In genomic region chr4:144895211-144895590, GRCm38 (mm10) we compare ENCODE assay signal across 8 mouse cellular contexts. TPM values are rescaled to one million over a fixed set of nuclear protein-coding genes. Genes with fewer than 3 reads are reported as not detected.
DNase-seq lines count a peak whose midpoint lies in the region; ATAC-seq and TF ChIP-seq lines count a peak whose summit lies in the region.

No protein-coding gene starts in this region.

- H3K4me3 ChIP-seq in layer of hippocampus, adult 2 months: peak overlapping the region; percentile 65
- H3K4me3 ChIP-seq in forebrain, embryonic 14.5 days (ENCODE audit: low read depth, low read length): 0 out of 2 replicates have a peak overlapping the region, but pooled peaks have one; percentile 9

- H3K4me1 ChIP-seq in forebrain, embryonic 14.5 days (ENCODE audit: control insufficient read depth, insufficient read depth, low read length): peaks cover 7% of the 10 kb centered on the region

- no peak overlapping the region for H3K9ac ChIP-seq in forebrain, embryonic 14.5 days (ENCODE audit: low read length)

- WGBS in forebrain, embryonic 14.5 days: 38% methylated on average over 2 of the region's 2 CpGs

- no peak for ATAC-seq in forebrain, embryonic 14.5 days

- H3K27me3 ChIP-seq in forebrain, embryonic 14.5 days (replicated peaks; ENCODE audit: control insufficient read depth, insufficient read depth, low read length): peaks cover 28% of the 10 kb centered on the region

- no peak for DNase-seq in layer of hippocampus, adult 2 months (ENCODE audit: low spot score in 2 of 2)
- DNase-seq in layer of hippocampus, adult 9-10 months (ENCODE audit: low spot score): no peak
- peak; percentile 20 for DNase-seq in forebrain, embryonic 14.5 days (ENCODE audit: low spot score)
- peak; percentile 48 to 63 for DNase-seq in kidney, postnatal 4 days
- DNase-seq in neural tube, embryonic 10.5 days (ENCODE audit: extremely low spot score, low spot score): peak; percentile 29
- DNase-seq in adrenal gland, adult 2 months: no peak
- no peak for DNase-seq in thymus, postnatal 14 days
- no peak for DNase-seq in adrenal gland, postnatal 25 days

- H3K4me2 ChIP-seq in forebrain, embryonic 14.5 days (ENCODE audit: low read length): peak overlapping the region; percentile 81; the same call in 1 of the 2 replicates

- H3K27ac ChIP-seq in layer of hippocampus, adult 2 months: peak overlapping the region; percentile 85
- no peak overlapping the region for H3K27ac ChIP-seq in forebrain, embryonic 14.5 days (ENCODE audit: low read depth, low read length)

- no peak for TF ChIP-seq CTCF in layer of hippocampus, adult 2 months (conservative IDR thresholded peaks at IDR 0.05)

- H3K36me3 ChIP-seq in forebrain, embryonic 14.5 days (ENCODE audit: control insufficient read depth, insufficient read depth, low read length): no peaks in the 10 kb centered on the region

- H3K9me3 ChIP-seq in forebrain, embryonic 14.5 days (replicated peaks; ENCODE audit: control insufficient read depth, low read length): no peaks in the 10 kb centered on the region

RNA-seq across cellular contexts. Expression of gene Dhrs3, which starts 2.6 kb away (rescaled TPM):
- total RNA-seq in layer of hippocampus, adult 2 months (2021): 10 to 100 TPM; 26.7 to 29.0 TPM
- 16.1 and 25.8 TPM in 2 replicates for polyA plus RNA-seq in forebrain, embryonic 14.5 days (2014; fragmentation: Nextera tagmentation; extraction: Ambion mirVana)
- 100 to 1,000 TPM in 1 of 2 experiments, 10 to 100 TPM in 1; 94.8 to 157 TPM for total RNA-seq in adrenal gland, adult 2 months (2021)
- polyA plus RNA-seq in adrenal gland, adult 2 months (2012; rRNA removed): 96.3 and 135 TPM in 2 replicates
- 83.0 and 111 TPM in 2 replicates for total RNA-seq in adrenal gland, postnatal 25 days (2021)

Comparison
In these comparisons a context has a peak if more than half of its experiments do, and no peak if none do; other contexts are left out.
1. DNase-seq: peak in forebrain, embryonic 14.5 days (single experiment), kidney, postnatal 4 days (2 of 2) and neural tube, embryonic 10.5 days (single experiment); none in layer of hippocampus, adult 2 months (0 of 2), layer of hippocampus, adult 9-10 months (single experiment), adrenal gland, adult 2 months (single experiment), thymus, postnatal 14 days (single experiment) and adrenal gland, postnatal 25 days (single experiment).